Mouse (Mus musculus): ENCODE results near the gene Akap6.

DNA sequence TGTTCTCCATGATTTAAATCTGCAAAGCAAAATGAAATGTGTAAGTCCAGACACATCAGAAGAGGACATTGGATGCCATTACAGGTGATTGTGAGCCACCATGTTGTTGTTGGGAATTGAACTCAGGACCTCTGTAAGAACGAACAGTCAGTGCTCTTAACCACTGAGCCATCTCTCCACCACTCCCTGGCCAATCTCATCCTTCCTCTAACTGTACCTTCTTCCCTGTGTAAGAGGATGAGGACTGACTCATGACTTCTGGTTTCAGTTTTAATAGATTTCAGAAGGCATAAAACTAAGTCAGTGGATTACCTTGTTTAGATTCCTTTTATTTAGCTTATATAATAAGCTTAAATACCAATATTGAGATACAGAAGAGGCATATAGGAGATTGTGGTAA lies 38.0 kb downstream of the Akap6 start:
- no peak for TF ChIP-seq CTCF (IDR thresholded peaks at IDR 0.05; ENCODE audit: low read depth)
- TF ChIP-seq EP300 (IDR thresholded peaks at IDR 0.05; ENCODE audit: low read depth) = no peak
